Mouse (Mus musculus) midbrain, embryonic 14.5 days (tissue): ENCODE results near the gene Nf1. TPM values are rescaled to one million over a fixed set of nuclear protein-coding genes. Genes with fewer than 3 reads are reported as not detected.

Source experiments
- ATAC-seq: fragments of 200-750 bp; cut with Nextera tagmentation; 2 replicates; pipeline ENCODE4 v1.8.0; 2017; ENCODE audit warnings: moderate number of reproducible peaks, moderate library complexity; ENCODE audit not compliant: low FRiP score, low TSS enrichment
- DNase-seq: peaks from one replicate; pipeline ENCODE4 v3.0.0-alpha.2; 2015
- H3K27ac ChIP-seq: fragments of 300-500 bp; sonication (generic); replicated peaks from 2 replicates; pipeline ENCODE4 v1.5.1; 2014; ENCODE audit warnings: mild to moderate bottlenecking, low read depth, low read length, moderate library complexity
- H3K27me3 ChIP-seq: fragments of 300-500 bp; sonication (generic); 2 replicates; pipeline ENCODE4 v1.6.1; 2014; ENCODE audit warnings: low read length, control low read depth, mixed read lengths; ENCODE audit not compliant: control insufficient read depth, insufficient read depth
- H3K36me3 ChIP-seq: fragments of 300-500 bp; sonication (generic); 2 replicates; pipeline ENCODE4 v1.6.1; 2014; ENCODE audit warnings: low read length, control low read depth; ENCODE audit not compliant: control insufficient read depth, insufficient read depth
- H3K4me1 ChIP-seq: fragments of 300-500 bp; sonication (generic); 2 replicates; pipeline ENCODE4 v1.6.1; 2014; ENCODE audit warnings: mild to moderate bottlenecking, antibody characterized with exemption, low read length, control low read depth; ENCODE audit not compliant: control insufficient read depth, insufficient read depth
- H3K4me2 ChIP-seq: fragments of 300-500 bp; sonication (generic); 2 replicates; pipeline ENCODE4 v1.6.1; 2014; ENCODE audit warnings: mild to moderate bottlenecking, low read length, moderate library complexity
- H3K4me3 ChIP-seq: fragments of 300-500 bp; sonication (generic); replicated peaks from 2 replicates; pipeline ENCODE4 v1.5.1; 2014; ENCODE audit warnings: low read depth, low read length
- H3K9ac ChIP-seq: fragments of 300-500 bp; sonication (generic); replicated peaks from 2 replicates; pipeline ENCODE4 v1.6.1; 2014; ENCODE audit warnings: mild to moderate bottlenecking, low read length, moderate library complexity
- H3K9me3 ChIP-seq: fragments of 300-500 bp; sonication (generic); 2 replicates; pipeline ENCODE4 v1.6.1; 2016; ENCODE audit warnings: low read length, control low read depth, mixed read lengths; ENCODE audit not compliant: control insufficient read depth
- WGBS: fragments of 180-500 bp; shearing (Covaris S2); extraction: QIAGEN DNeasy Blood & Tissue Kit; methylation state at CpG from one replicate; pipeline ENCODE4 v1.1.7; 2014; 5-methylcytosine and 5-hydroxymethylcytosine counted together
- polyA plus RNA-seq: library from polyadenylated mRNA; unstranded; fragments of >200 nt; fragmentation: Nextera tagmentation; extraction: Ambion mirVana; gene quantifications from 2 replicates; pipeline ENCODE4 v1.2.1, GENCODE M21; 2014

The Nf1 gene
- polyA plus RNA-seq, 1 experiment from 2014 or later: 15.6 TPM

DNA sequence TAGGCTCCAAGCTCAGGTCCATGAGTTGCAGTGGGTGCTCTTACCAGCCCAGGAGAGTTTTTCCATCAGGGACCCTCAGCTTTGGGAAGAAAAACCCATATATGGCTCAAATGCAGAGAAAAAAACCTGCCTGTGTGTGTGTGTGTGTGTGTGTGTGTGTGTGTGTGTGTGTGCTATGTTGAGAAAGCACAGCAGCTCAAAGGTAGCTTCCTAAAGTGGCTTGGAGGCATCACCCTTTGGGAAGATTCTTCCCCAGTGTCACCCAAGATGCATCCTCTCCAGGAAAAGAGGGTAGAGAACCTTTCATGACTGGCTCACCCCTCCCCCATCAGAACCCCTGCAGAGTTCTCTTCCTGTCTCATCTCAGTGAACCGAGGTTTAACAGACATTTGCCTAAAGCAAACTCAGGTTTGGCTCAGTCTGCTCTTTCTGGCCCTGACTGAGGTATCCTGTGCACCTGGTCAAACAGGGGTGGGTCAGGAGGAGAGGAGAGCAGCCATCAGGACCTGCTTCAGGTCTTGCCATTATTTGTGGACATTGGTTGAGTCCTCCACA is 272.6 kb downstream of the Nf1 start:
- Histone ChIP-seq H3K27me3 (no peaks in the 10 kb centered on the region), H3K4me1 (peaks cover 42% of the 10 kb centered on the region), H3K9me3 (no peaks in the 10 kb centered on the region), H3K9ac (no peak overlapping the region), H3K27ac (no peak overlapping the region), H3K4me2 (no peak overlapping the region), H3K36me3 (no peaks in the 10 kb centered on the region), H3K4me3 (no peak overlapping the region)
- ATAC-seq: no peak
- no peak for DNase-seq
- 4% methylated on average over 1 of the region's 1 CpGs for WGBS

DNA sequence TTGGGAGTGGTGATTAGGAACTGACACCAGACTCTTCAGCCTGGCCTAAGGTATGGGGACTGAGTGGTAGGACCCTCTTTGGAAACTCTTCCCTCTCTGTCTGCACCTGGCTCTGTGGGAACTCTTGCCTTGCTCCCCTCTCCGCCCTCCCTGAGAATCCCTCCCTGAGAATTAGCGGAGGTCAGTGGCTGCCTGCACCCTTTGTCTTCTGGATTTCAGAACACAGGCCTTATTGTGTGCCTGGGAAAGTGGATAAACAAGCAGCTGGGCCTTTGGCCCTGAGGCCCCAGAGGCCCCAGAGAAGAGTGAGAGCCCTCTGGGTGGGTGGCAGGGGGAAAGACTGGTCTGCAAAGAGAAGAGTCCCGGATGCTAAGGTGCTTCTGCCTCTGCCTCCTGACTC is 273.6 kb downstream of the Nf1 start:
- H3K9ac ChIP-seq: no peak overlapping the region
- H3K36me3 ChIP-seq: no peaks in the 10 kb centered on the region
- H3K4me1 ChIP-seq: peaks cover 36% of the 10 kb centered on the region
- no peaks in the 10 kb centered on the region for H3K9me3 ChIP-seq
- ATAC-seq (no peak), DNase-seq (no peak)
- H3K4me3 ChIP-seq: no peak overlapping the region
- no peak overlapping the region for H3K4me2 ChIP-seq
- H3K27me3 ChIP-seq: no peaks in the 10 kb centered on the region
- WGBS: 13% methylated on average over 3 of the region's 3 CpGs
- no peak overlapping the region for H3K27ac ChIP-seq

DNA sequence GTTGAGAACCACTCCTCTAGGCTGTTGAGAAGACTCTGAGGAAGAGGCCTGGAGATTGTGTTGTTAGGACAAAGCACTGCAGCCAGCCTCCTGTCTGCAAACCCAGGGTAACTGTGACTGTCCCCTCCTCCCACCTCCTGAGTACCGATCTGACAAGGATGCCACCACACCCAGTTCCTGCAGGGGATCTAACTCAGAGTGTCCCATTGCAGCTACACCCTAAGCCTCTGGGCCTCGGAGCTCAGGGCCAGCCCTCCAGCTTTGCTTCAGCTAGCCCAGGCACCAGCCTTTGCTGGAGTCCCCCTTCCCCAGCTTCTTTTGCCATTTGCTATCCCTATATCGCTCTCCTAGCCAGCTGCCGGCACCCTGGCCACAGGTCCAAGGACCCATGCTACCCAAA is 274.2 kb downstream of the Nf1 start:
- no peak overlapping the region for H3K27ac ChIP-seq
- no peak overlapping the region for H3K4me3 ChIP-seq
- no peak for ATAC-seq
- H3K27me3 ChIP-seq: no peaks in the 10 kb centered on the region
- no peak overlapping the region for H3K9ac ChIP-seq
- no peak overlapping the region for H3K4me2 ChIP-seq
- H3K4me1 ChIP-seq: peaks cover 31% of the 10 kb centered on the region
- no peak for DNase-seq
- no peaks in the 10 kb centered on the region for H3K9me3 ChIP-seq
- no peaks in the 10 kb centered on the region for H3K36me3 ChIP-seq
- 52% methylated on average over 4 of the region's 4 CpGs for WGBS

DNA sequence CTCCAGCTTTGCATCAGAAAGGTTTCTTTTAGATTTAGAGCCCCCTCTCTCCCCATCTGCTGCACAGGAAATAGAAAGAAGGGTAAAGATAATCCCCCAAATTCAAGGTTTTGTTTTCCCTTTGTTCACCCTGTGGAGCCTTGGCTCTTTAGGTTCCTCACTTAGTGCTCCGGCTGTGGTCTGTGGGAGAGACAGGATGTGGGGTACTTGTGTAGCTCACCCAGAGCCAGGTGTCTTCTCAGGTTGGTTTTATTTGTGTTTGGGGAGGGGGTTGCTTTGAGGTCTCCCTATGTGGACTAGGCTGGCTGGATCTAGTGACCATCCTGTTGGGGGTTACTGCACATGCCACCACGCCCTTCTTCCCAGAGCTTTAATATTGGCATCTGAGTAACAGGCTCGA is 275.4 kb downstream of the Nf1 start:
- H3K9me3 ChIP-seq: no peaks in the 10 kb centered on the region
- ATAC-seq (no peak), DNase-seq (no peak)
- H3K4me1 ChIP-seq: peaks cover 31% of the 10 kb centered on the region
- H3K4me2 ChIP-seq: no peak overlapping the region
- no peak overlapping the region for H3K27ac ChIP-seq
- H3K9ac ChIP-seq: no peak overlapping the region
- H3K4me3 ChIP-seq: no peak overlapping the region
- no peaks in the 10 kb centered on the region for H3K27me3 ChIP-seq
- H3K36me3 ChIP-seq: peaks cover under 1% of the 10 kb centered on the region; the same call in 1 of the 2 replicates
- 80% methylated on average over 3 of the region's 3 CpGs for WGBS

DNA sequence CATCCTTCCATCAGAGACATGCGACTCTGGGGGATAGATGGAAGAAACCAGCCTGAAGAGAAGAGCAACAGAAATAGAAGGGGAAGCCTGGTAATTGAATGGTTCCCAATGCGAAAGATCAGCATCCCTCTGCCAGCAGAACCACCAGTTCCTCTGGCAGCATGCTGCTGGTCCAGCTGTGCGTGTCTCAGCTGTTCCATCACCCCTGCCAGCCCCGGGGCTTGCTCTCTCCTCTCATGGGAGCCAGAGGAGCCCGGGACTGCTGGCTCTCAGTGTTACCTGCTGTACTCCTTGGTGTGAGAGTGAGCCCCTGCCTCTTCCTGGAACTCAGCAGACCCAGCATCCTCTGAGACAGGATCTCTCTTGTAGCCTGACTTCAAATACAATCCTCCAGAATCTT is 276.4 kb downstream of the Nf1 start:
- no peak for ATAC-seq
- Histone ChIP-seq H3K4me1 (peaks cover 23% of the 10 kb centered on the region), H3K4me2 (no peak overlapping the region), H3K9me3 (no peaks in the 10 kb centered on the region), H3K27ac (no peak overlapping the region), H3K4me3 (no peak overlapping the region), H3K9ac (no peak overlapping the region), H3K36me3 (peaks cover 11% of the 10 kb centered on the region), H3K27me3 (no peaks in the 10 kb centered on the region)
- WGBS: 65% methylated on average over 5 of the region's 5 CpGs
- DNase-seq: no peak

DNA sequence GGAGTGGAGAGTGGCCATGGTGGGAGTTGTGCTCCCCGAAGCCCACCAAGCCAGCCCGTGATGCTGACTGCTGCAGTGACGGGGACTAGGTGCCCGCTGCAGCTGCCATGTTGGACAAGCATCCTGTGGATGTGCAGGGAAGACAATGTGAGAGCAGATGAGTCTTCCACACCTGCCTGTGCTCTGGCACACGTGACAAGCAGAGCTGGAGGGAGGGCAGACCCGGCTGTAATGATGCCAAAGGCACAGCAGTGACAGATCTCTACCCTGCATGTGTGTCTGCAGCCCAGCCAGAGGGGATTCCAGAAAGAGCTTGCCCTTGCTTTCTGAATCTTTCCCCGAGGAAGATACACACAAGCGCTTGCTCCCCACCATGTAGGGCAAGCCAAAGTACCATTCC is 278.5 kb downstream of the Nf1 start:
- DNase-seq (no peak), ATAC-seq (no peak)
- Histone ChIP-seq H3K36me3 (peaks cover 26% of the 10 kb centered on the region), H3K9me3 (no peaks in the 10 kb centered on the region), H3K4me3 (no peak overlapping the region), H3K4me2 (no peak overlapping the region), H3K9ac (no peak overlapping the region), H3K27me3 (no peaks in the 10 kb centered on the region), H3K27ac (no peak overlapping the region), H3K4me1 (peaks cover 4% of the 10 kb centered on the region)
- 89% methylated on average over 8 of the region's 8 CpGs for WGBS

DNA sequence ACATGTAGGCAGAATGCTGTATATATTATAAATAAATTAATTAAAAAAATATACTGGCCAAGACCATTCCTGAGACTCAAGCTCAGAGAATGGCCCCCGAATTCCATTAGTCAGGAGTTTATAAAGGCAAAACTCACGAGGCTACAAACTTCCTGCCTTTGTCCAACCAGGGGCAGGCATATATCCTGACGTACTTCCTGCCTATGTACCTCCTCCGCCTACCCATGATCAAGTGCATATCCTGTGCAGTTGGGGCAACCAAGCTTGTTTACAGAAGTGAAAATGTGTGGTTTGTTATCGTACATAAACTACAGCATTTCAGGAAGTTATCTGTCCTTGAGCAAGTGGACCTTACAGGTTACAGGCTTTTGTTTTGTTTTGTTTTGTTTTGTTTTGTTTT is 283.5 kb downstream of the Nf1 start:
- H3K27ac ChIP-seq: no peak overlapping the region
- H3K4me2 ChIP-seq: no peak overlapping the region
- no peak overlapping the region for H3K4me3 ChIP-seq
- no peak overlapping the region for H3K9ac ChIP-seq
- 88% methylated on average over 5 of the region's 5 CpGs for WGBS
- H3K4me1 ChIP-seq: no peaks in the 10 kb centered on the region
- DNase-seq (no peak), ATAC-seq (no peak)
- H3K9me3 ChIP-seq: no peaks in the 10 kb centered on the region
- peaks cover 26% of the 10 kb centered on the region for H3K36me3 ChIP-seq
- H3K27me3 ChIP-seq: no peaks in the 10 kb centered on the region

DNA sequence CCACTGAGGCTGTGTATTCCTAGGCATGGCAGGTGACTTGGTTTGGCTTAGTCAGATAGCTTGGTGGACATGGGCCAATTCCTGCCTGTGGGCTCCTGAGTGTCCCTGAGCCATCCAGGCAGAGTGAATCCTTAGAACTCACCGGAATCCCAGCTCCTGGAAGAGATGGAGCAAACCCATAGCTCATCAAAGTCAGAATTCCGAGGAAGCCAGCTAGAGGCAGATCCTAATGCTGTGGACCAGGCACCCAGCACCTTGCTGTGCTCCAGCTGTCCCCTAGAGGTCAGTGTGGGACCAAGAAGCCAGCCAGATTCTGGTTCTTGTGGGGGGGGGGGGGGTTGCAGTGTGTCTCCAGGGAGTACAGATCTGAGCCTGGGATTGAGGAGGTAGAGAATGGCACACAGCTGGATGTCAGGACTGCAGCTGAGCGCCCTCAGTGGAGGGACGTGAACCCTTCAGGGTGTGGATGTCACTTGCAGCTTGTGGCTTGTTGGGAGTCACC is 285.4 kb downstream of the Nf1 start:
- DNase-seq: peak; percentile 72
- 12% methylated on average over 4 of the region's 4 CpGs for WGBS
- Histone ChIP-seq H3K27me3 (no peaks in the 10 kb centered on the region), H3K9ac (no peak overlapping the region), H3K27ac (no peak overlapping the region), H3K36me3 (peaks cover 26% of the 10 kb centered on the region), H3K9me3 (no peaks in the 10 kb centered on the region), H3K4me2 (no peak overlapping the region), H3K4me1 (no peaks in the 10 kb centered on the region), H3K4me3 (no peak overlapping the region)
- no peak for ATAC-seq

DNA sequence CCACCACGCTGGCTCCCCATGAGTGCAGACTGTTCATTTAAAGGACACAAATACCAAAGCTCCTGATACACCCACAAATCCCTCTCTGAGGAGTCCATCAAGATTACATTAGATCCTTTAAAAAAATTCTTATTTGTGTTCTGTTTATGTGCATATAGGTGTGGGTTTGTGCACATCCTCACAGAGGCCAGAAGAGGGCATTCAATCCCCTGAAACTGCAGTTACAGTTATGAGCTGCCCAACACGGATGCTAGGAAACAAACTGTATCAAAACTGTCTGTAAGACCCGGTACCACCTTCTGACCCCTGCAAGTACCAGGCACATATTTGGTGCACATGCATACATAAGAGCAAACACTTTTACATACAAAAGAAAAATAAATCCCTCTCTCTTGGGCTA is 289.2 kb downstream of the Nf1 start:
- DNase-seq: no peak
- H3K4me2 ChIP-seq: no peak overlapping the region
- no peaks in the 10 kb centered on the region for H3K4me1 ChIP-seq
- 0 out of 2 replicates have a peak, but pooled peaks cover 3% of the 10 kb centered on the region for H3K36me3 ChIP-seq
- H3K27ac ChIP-seq: no peak overlapping the region
- H3K27me3 ChIP-seq: no peaks in the 10 kb centered on the region
- H3K9me3 ChIP-seq: no peaks in the 10 kb centered on the region
- H3K9ac ChIP-seq: no peak overlapping the region
- WGBS: 73% methylated on average over 3 of the region's 3 CpGs
- no peak overlapping the region for H3K4me3 ChIP-seq
- ATAC-seq: no peak
